Mouse (Mus musculus) G1E (cell line): ENCODE data around the gene Gal3st3. TPM values are rescaled to one million over a fixed set of nuclear protein-coding genes. Genes with fewer than 3 reads are reported as not detected.

Experiments
- ATAC-seq: 2 replicates; pipeline ENCODE4 v1.8.0; 2016; ENCODE audit warnings: mild to moderate bottlenecking; ENCODE audit not compliant: insufficient number of reproducible peaks, poor library complexity, low FRiP score, severe bottlenecking; ENCODE audit errors: extremely low read depth
- DNase-seq: peaks from one replicate; pipeline ENCODE4 v3.0.0; 2012; ENCODE audit warnings: low spot score
- H3K27me3 ChIP-seq: 2 replicates; pipeline ENCODE4 v1.6.1; 2012; ENCODE audit warnings: mild to moderate bottlenecking, low read length, inconsistent platforms; ENCODE audit not compliant: insufficient read depth
- H3K36me3 ChIP-seq: replicated peaks from 2 replicates; pipeline ENCODE3; 2012; ENCODE audit warnings: mild to moderate bottlenecking, inconsistent platforms
- H3K4me1 ChIP-seq: 2 replicates; pipeline ENCODE4 v1.6.1; 2012; ENCODE audit warnings: low read depth, low read length, inconsistent platforms, mixed read lengths; ENCODE audit not compliant: insufficient read depth
- H3K4me3 ChIP-seq: 2 replicates; pipeline ENCODE4 v1.5.1; 2012; ENCODE audit warnings: low read depth, mild to moderate bottlenecking, inconsistent platforms, low read length, moderate library complexity, mixed read lengths
- H3K9me3 ChIP-seq: replicated peaks from 2 replicates; pipeline ENCODE4 v1.6.1; 2012; ENCODE audit warnings: inconsistent platforms
- CTCF ChIP-seq: IDR thresholded peaks from 2 replicates; pipeline ENCODE4 v1.5.1; 2012; ENCODE audit warnings: low read depth, low read length, inconsistent platforms, mixed read lengths
- GATA1 ChIP-seq: IDR thresholded peaks from 2 replicates; pipeline ENCODE4 v1.6.1; 2012; ENCODE audit warnings: borderline replicate concordance, low read length, inconsistent platforms, mixed read lengths
- GATA2 ChIP-seq: IDR thresholded peaks from 2 replicates; pipeline ENCODE4 v1.6.1; 2012; ENCODE audit warnings: low read depth, low read length, inconsistent platforms, borderline replicate concordance
- POLR2AphosphoS5 ChIP-seq: IDR thresholded peaks from 2 replicates; pipeline ENCODE4 v1.6.1; 2012; ENCODE audit warnings: low read depth, low read length, inconsistent platforms; ENCODE audit not compliant: insufficient replicate concordance
- TAL1 ChIP-seq: conservative IDR thresholded peaks from 2 replicates; pipeline ENCODE4 v1.6.1; 2012; ENCODE audit warnings: low read depth, low read length, inconsistent platforms, mixed read lengths
- polyA plus RNA-seq: library from polyadenylated mRNA; stranded (reverse); fragments of >175 nt; gene quantifications from 2 replicates; pipeline ENCODE4 v1.2.3, GENCODE M21; 2012
- total RNA-seq, 2 experiments: library from RNA; stranded (forward) in 1 of 2; stranded (reverse) in 1 of 2; fragments of 200-1000 nt in 1 of 2; fragments of >200 nt in 1 of 2; fragmentation: Nextera tagmentation in 1 of 2; gene quantifications; 2 replicates each; pipeline ENCODE4 v1.2.3; 2014 to 2017

The Gal3st3 gene
- total and polyA plus RNA-seq, 3 experiments, result 0.16 TPM; not detected in 2

DNA sequence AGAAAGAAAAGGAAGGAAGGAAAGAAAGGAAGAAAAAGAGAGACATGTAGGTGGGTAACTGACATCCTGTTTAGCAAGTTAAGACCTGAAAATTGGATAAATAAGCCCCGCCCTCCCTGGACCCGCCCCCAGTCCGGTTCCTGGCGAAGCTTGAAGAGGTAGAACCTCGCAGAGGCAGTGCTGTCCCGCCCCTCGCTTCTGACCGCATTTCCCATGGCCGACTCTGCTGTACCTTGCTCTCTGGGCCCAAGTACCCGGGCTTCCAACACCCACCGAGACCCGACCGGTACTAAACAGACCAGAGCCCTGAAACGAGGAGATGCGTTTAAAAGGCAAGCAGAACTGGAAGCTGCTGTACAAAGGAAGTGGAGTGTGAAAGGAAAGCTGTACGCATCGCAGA lies 25.7 kb downstream of the Gal3st3 start:
- TF ChIP-seq POLR2AphosphoS5, result no peak
- TF ChIP-seq GATA2, result no peak
- no peak for TF ChIP-seq TAL1
- no peak for TF ChIP-seq GATA1
- TF ChIP-seq CTCF, result no peak
- Histone ChIP-seq H3K27me3 (peaks cover 11% of the 10 kb centered on the region; the same call in 1 of the 2 replicates), H3K4me1 (no peaks in the 10 kb centered on the region), H3K9me3 (peaks cover 9% of the 10 kb centered on the region), H3K4me3 (no peak overlapping the region), H3K36me3 (no peaks in the 10 kb centered on the region)
- DNase-seq (no peak), ATAC-seq (no peak)

DNA sequence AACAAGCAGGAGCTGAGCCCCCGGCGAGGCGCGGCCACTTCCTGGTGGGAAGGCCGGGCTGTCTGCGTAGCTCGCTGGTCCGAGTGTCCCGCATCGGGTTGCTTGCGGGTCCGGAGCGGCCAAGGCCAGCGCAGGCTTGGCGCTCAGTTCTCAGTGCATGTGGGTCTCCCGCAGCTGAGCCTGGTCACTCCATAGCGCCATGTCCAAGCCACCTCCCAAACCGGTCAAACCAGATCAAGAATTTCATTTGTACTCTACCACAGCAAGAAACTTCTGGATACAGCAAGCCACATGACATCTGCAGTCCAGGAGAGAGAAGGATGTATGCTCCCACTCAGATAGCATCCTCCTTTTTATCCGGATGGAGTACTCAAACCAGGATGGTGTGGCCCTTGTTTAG lies 29.8 kb downstream of the Gal3st3 start:
- DNase-seq, result no peak
- H3K4me1 ChIP-seq, result no peaks in the 10 kb centered on the region
- H3K36me3 ChIP-seq, result no peaks in the 10 kb centered on the region
- TF ChIP-seq TAL1, result no peak
- no peak for TF ChIP-seq POLR2AphosphoS5
- H3K27me3 ChIP-seq, result peaks cover 15% of the 10 kb centered on the region
- no peaks in the 10 kb centered on the region for H3K9me3 ChIP-seq
- no peak overlapping the region for H3K4me3 ChIP-seq
- no peak for ATAC-seq

DNA sequence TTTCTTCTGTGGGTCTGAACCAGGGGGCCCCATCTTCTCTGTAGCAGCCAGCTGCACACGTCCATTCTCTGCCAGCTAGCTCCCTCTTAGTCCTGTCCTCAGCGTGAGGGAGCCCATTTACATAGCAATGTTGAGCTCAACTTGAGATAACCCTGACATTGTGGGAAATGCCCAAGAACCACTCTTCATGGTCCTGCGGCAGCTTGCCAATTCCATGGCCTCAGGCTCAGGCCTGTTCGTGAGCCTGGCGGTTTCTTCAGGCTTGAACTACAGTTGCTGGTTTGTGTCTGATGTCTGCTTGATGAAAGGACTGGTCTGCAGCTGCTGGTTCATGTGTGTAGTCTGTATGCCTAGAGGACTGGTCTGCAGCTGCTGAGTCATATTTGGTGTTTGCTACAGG lies 36.6 kb downstream of the Gal3st3 start:
- ATAC-seq (no peak), DNase-seq (no peak)
- 0 out of 2 replicates have a peak, but pooled peaks cover 2% of the 10 kb centered on the region for H3K4me1 ChIP-seq
- H3K9me3 ChIP-seq, result no peaks in the 10 kb centered on the region
- no peaks in the 10 kb centered on the region for H3K36me3 ChIP-seq
- peaks cover 24% of the 10 kb centered on the region for H3K27me3 ChIP-seq
- TF ChIP-seq TAL1, result no peak
- TF ChIP-seq CTCF, result no peak
- H3K4me3 ChIP-seq, result no peak overlapping the region

DNA sequence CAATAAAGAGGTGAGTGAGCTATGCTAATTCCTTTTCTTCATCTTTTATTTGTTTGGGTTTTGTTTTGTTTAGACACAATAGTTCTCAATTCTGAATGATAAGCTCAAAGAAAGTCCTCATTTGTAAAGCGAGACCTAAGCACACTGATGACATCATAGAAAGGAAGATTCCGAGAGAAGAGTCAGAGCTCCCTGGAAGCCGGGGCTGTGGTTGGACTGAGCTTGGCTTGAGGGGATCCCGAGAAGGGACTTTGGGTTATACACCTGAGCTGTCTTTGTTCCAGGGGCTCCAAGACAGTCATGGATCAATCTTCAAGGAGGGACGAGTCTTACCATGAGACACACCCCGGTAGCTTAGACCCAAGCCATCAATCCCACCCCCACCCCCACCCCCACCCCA lies 37.3 kb downstream of the Gal3st3 start, which contains the start of gene Catsper1:
TSS of gene Catsper1 (plus strand) at position 301 of the 400 bp plus-strand sequence.
- ATAC-seq (no peak), DNase-seq (no peak)
- Histone ChIP-seq H3K4me1 (0 out of 2 replicates have a peak, but pooled peaks cover 2% of the 10 kb centered on the region), H3K4me3 (no peak within 1 kb of the TSS), H3K36me3 (no peaks in the 10 kb centered on the region), H3K27me3 (peaks cover 24% of the 10 kb centered on the region), H3K9me3 (no peaks in the 10 kb centered on the region)
- TF ChIP-seq GATA2 (no peak), TAL1 (no peak), POLR2AphosphoS5 (no peak), GATA1 (no peak), CTCF (no peak)

DNA sequence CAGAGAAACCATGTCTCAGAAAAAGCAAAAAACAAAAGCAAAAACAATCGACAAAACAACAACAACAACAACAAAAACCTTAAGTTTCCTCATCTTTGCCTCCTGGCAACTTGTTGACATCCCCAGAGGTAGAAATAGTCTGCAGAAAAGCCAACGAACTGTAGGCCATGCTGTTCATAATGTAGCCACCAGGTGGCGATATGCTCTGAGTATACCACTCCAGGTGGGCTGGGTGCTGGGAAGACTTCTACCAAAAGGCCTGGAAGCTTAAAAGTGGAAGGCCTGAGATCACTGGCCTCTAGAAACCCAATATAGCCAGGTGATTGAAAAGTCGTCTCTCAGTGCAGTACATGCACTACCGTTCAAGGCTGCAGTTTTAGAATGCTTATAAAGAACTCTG lies 39.8 kb downstream of the Gal3st3 start:
- TF ChIP-seq CTCF, result peak; percentile 94
- no peak for TF ChIP-seq POLR2AphosphoS5
- H3K9me3 ChIP-seq, result no peaks in the 10 kb centered on the region
- no peaks in the 10 kb centered on the region for H3K36me3 ChIP-seq
- ATAC-seq (no peak), DNase-seq (peak; percentile 42)
- no peak overlapping the region for H3K4me3 ChIP-seq
- H3K4me1 ChIP-seq, result 0 out of 2 replicates have a peak, but pooled peaks cover 2% of the 10 kb centered on the region
- peaks cover 23% of the 10 kb centered on the region for H3K27me3 ChIP-seq

DNA sequence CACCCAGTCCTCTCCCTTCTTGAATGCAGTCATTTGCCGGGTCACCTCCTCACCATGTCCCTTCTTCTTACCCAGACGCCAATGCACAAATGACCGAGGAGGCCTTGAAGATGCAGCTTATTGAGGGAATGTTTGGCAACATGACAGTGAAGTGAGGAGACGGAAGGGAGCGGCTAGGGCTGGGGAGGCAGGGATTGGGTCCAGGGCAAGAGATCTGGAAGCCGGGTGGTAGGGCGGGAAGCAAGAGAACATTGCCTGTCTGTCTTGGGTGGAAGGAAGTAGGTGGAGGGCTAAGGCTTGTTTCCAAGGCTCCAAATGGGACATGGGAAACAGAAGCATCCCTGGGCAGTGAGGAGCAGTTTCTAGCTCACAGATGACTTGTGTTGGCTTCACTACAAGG lies 43.2 kb downstream of the Gal3st3 start:
- no peak for DNase-seq
- Histone ChIP-seq H3K4me3 (no peak overlapping the region), H3K36me3 (no peaks in the 10 kb centered on the region), H3K27me3 (peaks cover 26% of the 10 kb centered on the region), H3K9me3 (no peaks in the 10 kb centered on the region), H3K4me1 (no peaks in the 10 kb centered on the region)
- TF ChIP-seq POLR2AphosphoS5 (no peak), GATA2 (no peak)
- no peak for ATAC-seq

DNA sequence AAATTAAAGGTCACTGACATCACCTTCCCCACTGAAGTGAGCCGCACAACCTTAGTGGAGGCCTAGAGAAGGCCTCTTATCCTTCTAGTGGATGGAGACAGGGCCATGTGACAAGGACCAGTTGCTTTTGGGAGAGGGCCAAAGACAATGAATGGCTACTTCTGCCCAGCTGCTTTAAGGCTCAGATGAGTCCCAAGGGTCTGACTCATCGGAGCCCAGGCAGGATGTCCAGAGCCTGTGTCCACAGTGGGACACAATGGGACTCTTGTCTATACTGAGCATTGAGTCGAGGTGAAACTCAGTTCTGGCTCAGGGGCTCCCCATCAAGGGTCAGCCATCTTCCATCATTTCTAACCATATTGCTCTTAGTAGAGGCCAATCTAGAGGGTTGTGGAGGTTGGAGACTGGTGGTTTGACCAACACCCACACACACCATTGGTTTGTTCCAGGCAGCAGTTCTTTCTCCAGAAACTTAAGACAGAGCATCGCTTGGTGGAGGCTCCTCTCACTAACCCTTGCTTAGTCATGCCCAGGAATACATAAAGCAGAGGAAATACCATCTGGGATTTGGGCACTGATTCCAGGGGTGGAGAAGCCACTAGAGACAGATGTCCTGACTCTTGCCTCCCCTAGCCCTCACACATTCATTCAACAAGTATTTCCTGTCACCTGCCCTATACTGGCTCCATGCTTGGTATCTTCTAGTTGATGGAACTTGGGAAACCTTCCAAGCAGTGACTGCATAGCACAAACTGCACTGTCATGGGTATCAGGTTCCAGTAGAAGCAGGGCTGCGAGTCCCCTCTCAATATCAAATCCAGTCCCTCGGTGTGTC lies 47.4 kb downstream of the Gal3st3 start:
- peaks cover 57% of the 10 kb centered on the region for H3K27me3 ChIP-seq
- ATAC-seq, result no peak
- H3K9me3 ChIP-seq, result no peaks in the 10 kb centered on the region
- DNase-seq, result no peak
- TF ChIP-seq POLR2AphosphoS5 (no peak), GATA2 (no peak), GATA1 (no peak), CTCF (no peak), TAL1 (no peak)
- H3K36me3 ChIP-seq, result no peaks in the 10 kb centered on the region
- H3K4me1 ChIP-seq, result peaks cover 4% of the 10 kb centered on the region; the same call in 1 of the 2 replicates
- no peak overlapping the region for H3K4me3 ChIP-seq
